Mouse (Mus musculus) myocyte (in vitro differentiated cells): ENCODE measurements at regions not wholly inside any gene's neighbourhood (a gene's known extent, or its start where the extent isn't known, plus 50 kb on each side); places are given as distances from the start of the nearest gene placed in this dataset.

Experiments used
- H3K27me3 ChIP-seq: one replicate; pipeline ENCODE4 v1.6.1; 2011; ENCODE audit not compliant: control insufficient read depth, insufficient read depth, insufficient read length
- H3K36me3 ChIP-seq: one replicate; pipeline ENCODE4 v1.6.1; 2011; ENCODE audit not compliant: control insufficient read depth, insufficient read depth
- H3K4me2 ChIP-seq: one replicate; pipeline ENCODE4 v1.6.1; 2011; ENCODE audit warnings: low read depth, control low read depth
- H3K4me3 ChIP-seq: one replicate; pipeline ENCODE4 v1.5.1; 2011; ENCODE audit warnings: mild to moderate bottlenecking, control low read depth, moderate library complexity
- H3K79me2 ChIP-seq: one replicate; pipeline ENCODE4 v1.6.1; 2011; ENCODE audit not compliant: control insufficient read depth, insufficient read depth
- H3ac ChIP-seq: one replicate; pipeline ENCODE4 v1.6.1; 2011; ENCODE audit not compliant: control insufficient read depth, insufficient read length
- MAX ChIP-seq: IDR thresholded peaks from one replicate; pipeline ENCODE4 v1.6.1; 2011; ENCODE audit warnings: low read depth, mild to moderate bottlenecking, control low read depth
- MYOD1 ChIP-seq, 3 experiments: IDR thresholded peaks; one replicate each; pipeline ENCODE4 v1.6.1; 2011; ENCODE audit warnings: control low read depth in 2 of 3, low read depth in 2 of 3, mild to moderate bottlenecking in 2 of 3, moderate library complexity in 1 of 3; ENCODE audit not compliant: insufficient read length in 2 of 3, control insufficient read depth in 1 of 3
- MYOG ChIP-seq, 3 experiments: IDR thresholded peaks; one replicate each; pipeline ENCODE4 v1.6.1; 2011; ENCODE audit warnings: control low read depth in 2 of 3, low read depth in 2 of 3, mild to moderate bottlenecking in 2 of 3; ENCODE audit not compliant: insufficient read length in 2 of 3, control insufficient read depth in 1 of 3, insufficient read depth in 1 of 3
- POLR2A ChIP-seq: IDR thresholded peaks from one replicate; pipeline ENCODE4 v1.6.1; 2011; ENCODE audit warnings: low read depth, mild to moderate bottlenecking, control low read depth, moderate library complexity; ENCODE audit not compliant: insufficient read length
- POLR2AphosphoS2 ChIP-seq: IDR thresholded peaks from one replicate; pipeline ENCODE4 v1.6.1; 2011; ENCODE audit warnings: low read depth, control low read depth; ENCODE audit not compliant: insufficient read length
- SRF ChIP-seq: IDR thresholded peaks from one replicate; pipeline ENCODE4 v1.6.1; 2011; ENCODE audit warnings: low read depth; ENCODE audit not compliant: control insufficient read depth, insufficient read length
- TCF12 ChIP-seq: IDR thresholded peaks from one replicate; pipeline ENCODE4 v1.6.1; 2011; ENCODE audit warnings: mild to moderate bottlenecking, control low read depth; ENCODE audit not compliant: poor library complexity, insufficient read depth, severe bottlenecking

- Histone ChIP-seq H3K4me3 (no peak overlapping the region), H3K4me2 (no peak overlapping the region), H3K79me2 (no peaks in the 10 kb centered on the region), H3K27me3 (no peaks in the 10 kb centered on the region), H3K36me3 (no peaks in the 10 kb centered on the region), H3ac (no peak overlapping the region)
- TF ChIP-seq MYOD1 (IDR thresholded peaks at IDR 0.05; ENCODE audit: control insufficient read depth in 1 of 3, insufficient read length in 2 of 3, low read depth in 2 of 3) (no peak), TCF12 (no peak), SRF (no peak), MAX (no peak), MYOG (IDR thresholded peaks at IDR 0.05; ENCODE audit: control insufficient read depth in 1 of 3, insufficient read depth in 1 of 3, insufficient read length in 2 of 3, low read depth in 2 of 3) (no peak), POLR2AphosphoS2 (no peak), POLR2A (no peak)
Observed at GRCm38 (mm10) chr17:62939171-62939570, 58.1 kb upstream of the Efna5 start.
